Mouse (Mus musculus): Measurements from ENCODE around the gene Twf2.

Gene Twf2

DNA sequence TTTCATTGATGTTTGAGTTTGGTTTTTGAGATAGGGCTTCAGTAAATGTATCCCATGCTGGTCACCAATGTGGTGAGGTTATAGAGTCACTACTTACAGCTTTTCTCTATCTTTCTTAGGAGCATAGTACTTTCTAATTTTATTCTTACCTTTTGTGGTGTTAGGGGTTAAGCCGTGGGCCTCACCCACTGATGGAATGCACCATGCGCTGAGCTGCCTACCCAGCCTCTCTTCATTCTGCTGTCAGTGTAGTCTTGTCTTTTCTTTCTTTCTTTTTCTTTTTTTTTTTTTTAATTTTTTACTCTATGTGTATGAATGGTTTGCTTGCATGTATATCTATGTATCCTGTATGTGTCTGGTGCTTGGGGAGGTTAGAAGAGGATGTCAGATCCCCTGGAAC lies 23.5 kb upstream of the Twf2 start:
- DNase-seq (ENCODE audit: low spot score in 2 of 2) = no peak

DNA sequence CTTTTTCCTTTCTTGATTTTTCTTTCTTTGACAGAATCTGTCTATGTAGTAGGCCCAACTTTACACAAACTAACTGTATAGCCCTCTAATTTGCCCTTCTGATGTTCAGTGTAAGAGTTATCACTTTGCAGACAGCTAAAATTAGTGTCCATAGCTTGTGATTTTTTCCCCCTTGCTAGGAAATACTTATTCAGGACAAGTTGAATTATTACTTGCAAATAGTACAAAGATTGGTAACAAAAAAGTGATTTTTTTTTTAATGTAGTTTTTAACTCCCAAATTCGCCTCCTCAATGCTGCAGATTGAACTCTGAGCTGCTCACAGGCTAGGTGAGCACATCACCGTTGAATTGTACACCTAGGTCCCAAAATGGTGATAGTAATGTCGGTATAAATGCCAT lies 22.9 kb upstream of the Twf2 start:
- no peak for DNase-seq (ENCODE audit: low spot score in 2 of 2)

DNA sequence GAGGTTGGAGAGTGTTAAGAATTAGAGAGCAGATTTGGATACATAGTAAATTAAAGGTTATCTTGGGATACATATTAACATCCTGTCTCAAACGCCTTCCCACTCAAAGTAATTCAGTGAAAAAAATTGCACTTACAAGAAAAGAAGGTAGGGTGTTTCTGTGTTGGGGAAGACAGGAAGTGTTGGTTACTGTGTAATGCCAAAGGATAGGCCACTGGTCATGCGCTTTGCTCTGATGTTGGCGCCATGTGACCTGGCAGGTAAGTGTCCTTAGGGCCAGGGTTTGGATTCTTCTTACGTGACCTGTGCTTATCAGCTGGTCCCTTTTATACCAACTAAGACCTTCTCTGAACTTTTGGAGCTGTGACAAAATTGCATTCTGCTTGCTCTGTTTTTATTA lies 20.8 kb upstream of the Twf2 start:
- no peak for DNase-seq (ENCODE audit: low spot score in 2 of 2)

DNA sequence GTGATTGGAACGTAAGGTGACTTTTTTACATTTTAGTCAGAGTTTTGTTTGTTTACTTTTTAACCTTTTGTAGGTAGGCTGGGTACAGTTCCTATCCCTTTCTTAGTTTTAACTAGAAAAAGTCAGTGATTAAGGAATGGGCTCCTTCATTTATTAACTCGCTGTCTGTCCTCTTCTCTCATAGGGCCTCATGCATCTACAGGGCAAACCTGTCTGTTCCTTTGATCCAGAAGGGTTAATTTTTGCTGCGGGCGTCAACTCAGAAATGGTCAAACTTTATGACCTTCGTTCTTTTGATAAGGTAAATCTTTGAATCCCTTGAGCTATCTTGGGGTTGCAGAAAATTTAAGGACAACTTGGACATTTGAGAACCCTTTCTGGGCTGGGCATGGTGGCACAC lies 18.9 kb upstream of the Twf2 start:
- no peak for DNase-seq (ENCODE audit: low spot score in 2 of 2)

DNA sequence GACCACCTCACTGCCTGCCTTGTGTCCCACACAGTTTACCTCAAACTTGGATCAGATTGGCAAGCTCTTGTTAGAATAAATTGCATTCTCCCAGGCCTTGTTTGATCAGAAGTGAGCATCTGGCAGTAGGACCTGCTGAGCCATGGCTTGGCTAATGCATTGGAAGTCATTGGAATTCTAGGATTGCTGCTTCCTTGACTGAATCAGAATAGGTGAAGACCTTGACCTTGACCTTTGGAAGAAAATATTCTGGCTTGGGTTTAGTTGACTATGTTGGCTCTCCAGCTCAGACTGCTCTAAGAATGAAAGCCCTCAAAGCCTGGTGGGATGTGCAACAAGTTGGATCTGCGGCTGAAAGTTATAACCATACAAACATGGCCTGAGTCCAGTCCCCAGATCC lies 11.6 kb upstream of the Twf2 start:
- no peak for DNase-seq (ENCODE audit: low spot score in 2 of 2)

DNA sequence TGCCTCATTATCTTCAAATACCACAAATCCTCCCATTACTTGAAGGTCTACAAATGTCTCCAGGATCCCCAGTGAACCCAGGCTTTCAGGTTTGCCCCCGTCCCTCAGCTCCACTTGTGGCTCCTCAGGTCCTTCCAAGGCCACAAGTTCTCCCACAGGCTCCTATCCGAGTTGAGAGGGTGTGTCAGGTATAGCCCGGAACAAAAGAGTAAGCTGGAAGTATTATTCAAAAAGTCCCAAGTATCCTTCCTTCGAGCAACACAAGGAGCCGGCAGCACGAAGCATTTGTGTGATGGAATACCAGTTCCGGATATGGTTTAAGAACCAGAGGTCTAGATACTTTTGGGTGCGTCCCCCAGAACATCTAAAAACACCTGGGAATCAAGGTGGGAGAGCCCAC lies 10.9 kb upstream of the Twf2 start:
- DNase-seq (ENCODE audit: low spot score in 2 of 2) = no peak

DNA sequence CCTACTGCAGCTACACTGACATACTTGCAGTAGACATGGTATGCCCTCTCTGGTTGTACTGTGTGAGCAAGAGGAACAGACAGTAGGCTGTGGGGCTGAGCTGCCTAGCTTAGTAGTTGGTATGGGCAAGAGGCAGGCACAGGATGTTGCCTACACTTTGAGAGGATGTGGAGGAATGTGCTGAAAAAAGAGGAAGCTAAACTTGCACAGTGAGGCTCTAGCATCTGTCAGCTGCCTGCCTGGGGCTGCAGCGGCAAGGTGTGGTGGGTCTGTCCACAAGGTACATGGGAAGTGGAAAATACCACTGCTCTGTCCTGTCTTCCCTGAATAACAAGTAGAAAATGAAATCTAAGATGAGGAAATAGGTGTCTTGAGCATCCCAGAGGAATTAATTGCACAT lies 9.9 kb upstream of the Twf2 start:
- peak in 1 of 2 experiments; percentile 20 for DNase-seq (ENCODE audit: low spot score in 2 of 2)

DNA sequence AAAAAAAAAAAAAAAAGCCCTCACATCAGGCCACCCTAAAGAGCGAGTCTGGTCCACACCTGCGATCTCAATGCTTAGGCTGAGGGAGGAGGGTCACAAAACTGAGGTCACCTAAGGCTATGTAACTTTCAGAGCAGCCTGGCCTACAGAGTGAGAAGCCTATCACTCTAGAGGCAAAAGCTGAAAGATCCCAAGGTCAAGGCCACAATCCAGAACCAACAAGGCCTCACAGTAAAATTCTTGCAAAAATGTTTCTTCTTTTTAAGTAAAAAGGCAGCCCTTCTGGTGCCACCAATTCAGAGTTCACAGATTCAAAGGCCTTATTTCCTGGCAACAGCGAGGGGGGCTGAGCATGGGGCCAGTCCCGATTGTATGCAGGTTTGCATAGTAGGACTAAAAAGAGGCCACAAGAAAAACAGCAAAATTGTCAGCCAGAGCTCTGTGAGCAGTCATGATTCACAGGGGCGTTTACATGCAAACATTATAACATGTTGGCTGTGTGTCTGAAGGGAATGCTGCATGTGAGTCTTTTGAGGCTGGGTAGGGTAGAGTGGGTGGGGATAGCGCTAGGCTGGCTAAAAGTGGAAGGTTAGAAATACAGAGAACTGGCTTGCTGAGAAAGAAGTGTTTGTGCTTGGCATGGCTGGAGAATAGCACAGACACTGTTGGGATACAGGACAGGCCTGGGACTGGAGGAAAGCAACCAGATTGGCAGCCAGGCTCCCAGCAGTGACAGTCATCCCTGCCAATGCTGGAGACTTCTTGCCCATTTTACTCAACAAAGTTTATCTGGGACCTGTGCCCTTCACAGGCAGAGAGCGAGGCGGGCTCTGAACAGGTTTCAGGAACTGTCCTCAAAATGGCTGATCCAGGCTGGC lies 8.7 kb upstream of the Twf2 start:
- no peak for DNase-seq (ENCODE audit: low spot score in 2 of 2)

DNA sequence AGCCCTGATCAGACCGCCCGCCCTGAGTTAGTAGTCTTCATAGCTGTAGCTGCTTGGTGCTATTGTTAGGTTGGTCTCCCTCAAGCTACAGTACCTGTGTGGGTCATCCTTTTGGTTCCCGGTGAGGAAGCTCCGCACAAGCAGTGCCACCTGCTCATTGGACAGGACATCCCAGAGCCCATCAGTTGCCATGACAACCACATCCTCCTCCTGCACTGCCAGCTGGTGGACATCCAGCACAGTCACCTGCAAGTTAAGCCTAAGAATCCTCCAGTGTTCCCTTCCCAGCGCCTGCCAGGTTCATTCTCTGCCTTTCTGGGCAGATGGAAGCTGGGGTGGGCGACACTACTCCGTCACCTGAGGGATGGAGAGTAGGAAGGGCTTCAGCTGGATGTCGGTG lies 7.2 kb upstream of the Twf2 start:
- no peak for DNase-seq (ENCODE audit: low spot score in 2 of 2)

DNA sequence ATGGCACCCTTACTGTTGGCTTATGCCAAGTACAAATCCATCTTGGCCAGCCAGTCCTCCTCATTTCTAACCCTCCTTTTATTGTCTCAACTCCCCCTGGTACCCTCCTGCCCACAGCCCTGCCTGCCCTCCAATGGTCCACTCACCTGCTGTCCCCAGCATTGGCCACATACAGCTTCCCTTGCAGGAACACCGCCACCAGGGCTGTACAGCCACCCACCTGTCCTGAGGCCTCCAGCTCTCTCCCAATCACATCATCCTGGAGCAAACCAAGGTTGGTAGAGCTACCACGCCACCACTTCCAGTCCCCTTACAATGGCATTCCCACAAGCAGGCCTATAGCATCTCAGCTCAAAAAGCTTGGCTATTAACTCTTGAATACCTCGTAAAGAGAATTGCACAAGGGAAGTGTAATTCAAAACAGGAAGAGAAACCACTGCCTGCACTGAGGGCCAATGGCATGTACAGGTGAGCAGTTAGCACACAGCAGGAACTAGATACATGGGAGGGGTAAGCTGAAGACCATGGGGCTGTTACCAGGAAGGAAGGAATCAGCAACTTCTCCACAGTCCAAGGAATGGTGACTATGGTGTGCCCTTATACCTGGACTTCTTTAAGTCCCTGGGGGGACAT lies 5.7 kb upstream of the Twf2 start:
- no peak for DNase-seq (ENCODE audit: low spot score in 2 of 2)

DNA sequence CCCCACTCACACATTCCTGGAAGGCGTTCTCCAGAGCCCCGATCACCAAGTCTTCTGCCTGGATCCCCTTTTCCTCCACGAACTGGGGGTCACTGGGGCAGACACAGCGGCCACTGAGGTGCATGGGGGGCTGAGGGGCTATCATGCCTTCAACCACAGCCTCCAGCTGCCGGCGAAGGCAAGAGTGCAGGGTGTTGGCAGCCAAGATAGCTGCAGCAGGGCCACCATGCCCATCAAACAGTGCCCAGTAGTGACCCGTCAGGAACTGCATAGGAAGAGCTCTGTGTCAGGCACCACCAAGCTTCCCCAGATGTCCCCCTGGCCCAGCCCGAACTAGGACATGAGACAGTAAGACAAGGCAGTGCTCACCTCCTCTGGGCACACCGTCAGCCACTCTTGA lies 5.2 kb upstream of the Twf2 start:
- no peak for DNase-seq (ENCODE audit: low spot score in 2 of 2)

DNA sequence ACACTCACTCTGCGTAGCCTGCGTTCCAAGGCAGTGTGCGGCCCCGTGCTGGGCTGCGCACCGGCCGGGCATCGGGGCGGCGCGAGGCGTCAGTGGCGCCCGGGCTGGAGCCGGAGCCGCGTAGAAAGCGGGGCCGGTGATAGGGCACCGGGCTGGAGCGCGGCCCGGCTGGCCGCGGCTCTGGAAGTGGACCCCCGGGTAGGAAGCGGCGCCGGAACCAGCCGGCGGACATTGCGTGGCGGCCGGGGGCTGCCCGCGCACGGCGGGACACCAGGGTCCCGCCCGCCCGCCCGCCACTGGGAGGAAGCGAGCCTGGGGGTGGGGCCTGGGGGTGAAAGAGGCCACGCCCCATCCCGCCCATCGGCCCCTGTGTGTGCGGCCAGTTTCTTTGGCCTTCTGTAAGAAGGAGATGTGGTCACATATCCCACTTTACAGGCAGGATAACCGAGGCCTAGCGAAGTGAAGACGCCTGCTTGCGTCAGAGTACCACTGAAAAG lies 3.9 kb upstream of the Twf2 start:
- peak in 1 of 2 experiments; percentile 52 for DNase-seq (ENCODE audit: low spot score in 2 of 2)

DNA sequence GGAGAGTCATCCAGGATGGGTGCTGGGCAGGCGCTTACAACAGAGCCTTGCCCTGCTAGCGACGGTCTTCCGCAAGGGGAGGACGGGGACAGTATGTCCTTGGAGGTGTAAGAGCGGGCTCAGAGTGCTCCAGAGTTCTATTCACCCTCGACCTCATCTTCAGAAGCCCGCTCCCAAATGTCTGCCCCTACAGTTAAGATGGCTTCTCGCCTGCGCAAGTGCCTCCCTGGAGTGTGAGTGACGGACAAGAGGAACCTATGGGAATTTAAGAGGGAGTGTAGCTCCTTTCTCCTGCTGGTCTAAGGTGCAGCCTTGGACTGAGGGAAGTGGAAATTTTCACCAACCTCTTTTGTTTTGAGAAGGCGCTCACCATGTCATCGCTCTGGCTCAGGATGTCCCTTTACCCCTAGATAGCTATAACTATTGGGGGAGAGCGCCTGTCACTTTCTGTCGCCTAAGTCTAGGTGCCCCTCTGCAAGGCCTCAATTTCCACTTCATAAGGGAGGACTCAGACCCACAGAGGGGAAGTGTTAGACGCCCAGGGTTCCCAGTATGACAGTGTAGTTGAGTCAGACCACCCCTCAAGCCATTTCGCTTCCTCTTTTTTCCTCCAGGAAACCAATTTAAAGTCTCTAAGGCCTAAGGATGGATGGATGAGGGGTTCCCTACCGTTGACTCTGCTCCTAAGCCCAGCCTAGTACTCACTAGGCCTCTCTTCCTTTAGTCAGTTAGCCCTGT lies 3.2 kb upstream of the Twf2 start, which contains the start of gene Ppm1m:
Gene Ppm1m, minus strand, starts transcription at position 212 of the 738 bp plus-strand sequence.
- DNase-seq (ENCODE audit: low spot score in 2 of 2) = no peak

DNA sequence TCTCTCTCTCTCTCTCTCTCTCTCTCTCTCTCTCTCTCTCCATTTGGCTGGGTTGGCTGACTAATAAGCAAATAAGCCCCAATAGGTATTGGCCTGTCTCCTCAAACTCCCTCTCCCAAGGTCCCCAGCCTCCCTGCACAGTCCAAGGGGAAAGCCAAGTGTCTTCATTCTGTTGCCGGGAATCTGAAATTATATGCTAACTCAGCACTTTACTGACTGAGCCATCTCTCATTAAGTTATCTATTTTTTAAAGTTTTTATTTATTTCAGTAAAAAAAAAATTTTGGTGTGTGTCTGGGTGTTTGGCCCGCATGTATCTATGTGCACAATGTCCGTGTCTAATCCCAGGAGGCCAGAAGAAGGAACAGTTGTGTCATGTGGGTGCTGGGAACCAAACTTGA lies 1.0 kb upstream of the Twf2 start:
- DNase-seq (ENCODE audit: low spot score in 2 of 2) = no peak

DNA sequence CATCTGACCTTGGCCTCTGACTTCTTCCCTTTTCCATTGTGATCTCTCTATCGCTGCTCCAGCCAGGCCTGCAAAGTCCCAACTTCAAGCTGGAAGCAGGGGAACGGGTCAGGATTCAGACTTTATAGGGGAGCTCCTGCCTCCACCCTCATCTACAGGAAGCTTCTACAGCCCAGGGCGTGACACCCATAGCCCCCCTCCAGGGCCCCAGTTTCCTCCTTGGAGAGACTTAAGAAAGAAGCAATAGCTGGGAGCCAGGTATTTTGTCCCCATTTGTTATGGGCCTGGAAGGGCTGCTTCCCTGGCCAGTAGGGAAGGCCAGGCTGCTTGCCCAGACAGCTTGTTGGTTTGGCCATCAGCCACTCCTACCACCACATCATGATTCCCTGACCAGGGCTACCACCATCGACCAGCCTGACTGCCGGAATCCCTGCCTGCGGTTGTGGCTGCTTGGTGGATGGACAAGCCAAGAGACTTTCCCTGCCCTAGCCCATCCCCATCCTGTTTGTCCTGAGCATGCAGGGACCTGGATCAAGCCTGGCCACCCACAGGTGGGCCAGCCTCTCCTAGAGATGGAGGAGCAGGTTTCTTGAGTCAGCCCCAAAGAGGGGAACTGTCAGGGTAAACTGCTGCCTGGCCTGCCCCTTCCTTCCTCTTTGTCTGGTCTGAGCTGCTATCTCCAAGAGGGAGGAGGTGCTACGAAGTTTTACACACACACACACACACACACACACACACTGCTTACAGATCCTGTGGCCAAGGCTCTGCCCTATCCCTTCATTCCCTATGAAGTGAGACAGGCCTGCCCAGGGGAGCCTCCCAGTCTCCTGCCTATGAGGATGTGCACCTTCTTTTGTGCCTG lies 1.3 kb downstream of the Twf2 start:
- DNase-seq (ENCODE audit: low spot score in 2 of 2) = no peak

DNA sequence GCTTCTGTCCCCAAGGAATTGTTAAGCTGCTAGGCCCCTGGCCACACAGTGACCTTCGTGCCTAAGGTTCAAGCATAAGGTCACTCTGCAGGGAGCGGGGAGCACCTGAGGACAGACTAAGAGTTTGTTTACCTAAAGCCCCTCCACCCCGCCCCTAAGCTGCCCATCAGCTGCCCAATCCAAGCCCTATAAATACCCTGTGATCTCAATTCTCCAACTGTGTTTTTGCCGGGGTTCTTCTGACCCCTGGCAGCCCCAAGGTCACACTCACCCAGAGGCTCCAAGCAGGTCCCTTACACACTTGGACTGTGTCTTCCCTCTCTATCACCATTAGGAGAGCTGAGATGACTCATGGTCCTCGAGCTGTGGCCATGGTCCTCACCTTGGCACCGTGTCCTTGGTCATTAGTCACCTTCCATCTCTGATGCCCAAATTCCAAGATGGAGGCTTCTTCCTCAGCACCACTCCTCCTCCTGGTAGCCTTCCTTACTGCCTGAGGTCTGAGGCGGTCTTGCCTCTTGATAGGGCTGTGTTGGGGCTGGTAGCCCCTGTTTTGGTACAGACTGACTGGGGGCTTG lies 2.9 kb downstream of the Twf2 start:
- DNase-seq (ENCODE audit: low spot score in 2 of 2) = no peak

DNA sequence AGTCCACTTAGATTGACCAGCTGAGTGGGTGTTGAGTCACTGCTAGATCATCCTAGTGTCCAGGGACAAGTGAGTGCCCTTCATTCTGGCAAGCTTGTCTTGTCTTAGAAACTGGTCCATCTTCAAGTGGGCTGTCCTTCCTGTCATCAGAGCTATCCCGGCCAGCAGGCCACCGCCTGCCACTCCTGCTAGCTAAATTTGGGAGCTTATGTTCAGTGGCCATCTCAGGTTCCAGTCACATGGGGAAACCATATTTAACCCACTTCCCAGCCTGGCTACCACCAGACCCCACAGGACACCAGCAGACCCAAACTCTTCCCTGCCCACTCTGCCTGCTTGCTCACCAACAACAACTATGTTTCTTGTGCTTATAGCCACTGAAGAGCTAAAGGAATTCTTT lies 3.6 kb downstream of the Twf2 start:
- DNase-seq (ENCODE audit: low spot score in 2 of 2) = no peak

DNA sequence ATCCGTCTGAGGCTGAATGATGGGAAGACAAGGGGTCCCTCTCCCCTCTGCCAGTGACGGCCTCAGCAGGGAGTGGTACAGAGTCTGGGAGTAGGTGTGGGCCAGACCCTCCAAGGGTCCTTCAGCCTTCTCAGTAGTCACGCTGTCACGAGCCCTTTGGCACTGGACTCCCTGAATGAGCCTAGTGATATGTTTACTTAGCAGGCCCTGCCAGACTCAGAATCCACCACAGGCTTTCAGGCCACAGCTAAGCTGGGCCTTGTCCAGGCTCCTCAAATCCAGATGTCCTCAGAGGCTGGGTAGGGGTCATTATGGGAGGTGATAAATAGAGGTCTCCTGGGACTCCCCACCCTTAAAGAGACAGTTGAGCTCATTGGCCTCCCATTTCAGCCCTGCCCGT lies 5.3 kb downstream of the Twf2 start:
- DNase-seq (ENCODE audit: low spot score in 2 of 2) = no peak

DNA sequence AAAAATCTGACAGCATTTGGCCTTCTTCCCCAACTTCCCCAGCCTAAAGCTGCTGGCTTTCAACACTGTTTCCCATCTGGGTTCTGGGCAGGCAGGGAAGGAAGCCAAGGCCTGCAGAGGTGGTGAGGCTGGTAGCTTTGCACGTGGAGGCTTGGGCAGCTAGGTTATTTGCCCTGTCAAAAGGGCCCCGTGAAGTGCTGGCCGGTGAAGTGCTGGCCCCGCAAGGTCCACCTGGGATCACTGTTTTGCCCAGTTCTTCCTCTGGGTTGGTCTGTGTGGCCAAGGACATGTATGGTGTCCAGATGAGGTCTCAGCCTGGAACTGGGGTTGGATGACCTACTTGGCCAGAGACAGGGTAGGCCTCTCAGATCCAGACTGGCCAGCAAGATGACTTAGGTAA lies 7.0 kb downstream of the Twf2 start:
- DNase-seq (ENCODE audit: low spot score in 2 of 2) = no peak

DNA sequence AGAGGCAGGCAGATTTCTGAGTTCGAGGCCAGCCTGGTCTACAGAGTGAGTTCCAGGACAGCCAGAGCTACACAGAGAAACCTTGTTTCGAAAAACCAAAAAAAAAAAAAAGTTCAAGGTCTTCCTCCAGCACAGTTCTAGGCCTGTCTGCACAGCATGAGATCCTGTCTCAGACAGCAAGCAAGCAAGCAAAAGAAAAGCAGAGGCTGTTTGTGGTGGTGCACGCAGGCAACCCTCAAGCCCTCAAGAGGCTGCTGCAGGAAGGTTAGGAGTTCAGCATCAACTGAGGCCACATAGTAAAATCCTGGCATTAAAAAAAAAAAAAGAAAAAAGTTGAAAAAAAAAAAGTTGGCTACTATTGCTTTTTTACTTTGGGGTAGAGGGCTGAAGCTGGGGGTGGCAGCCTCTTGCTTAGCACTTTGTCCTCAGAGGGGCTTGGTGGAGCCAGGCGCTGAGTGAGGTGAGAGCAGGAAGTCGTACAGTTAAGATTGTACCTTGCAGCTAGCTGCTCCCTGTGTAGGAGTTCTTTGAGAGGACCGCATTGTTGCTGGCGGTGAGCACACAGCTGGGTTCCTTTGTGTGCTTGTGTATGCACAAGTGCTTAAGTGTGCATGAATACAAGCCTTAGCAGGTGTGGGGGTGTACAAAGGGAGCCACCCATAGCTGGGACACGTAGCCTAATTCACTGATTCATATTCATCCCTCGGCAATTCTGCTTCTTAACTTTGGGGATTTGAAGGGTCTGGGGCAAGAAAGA lies 8.1 kb downstream of the Twf2 start:
- DNase-seq (ENCODE audit: low spot score in 2 of 2) = no peak

Data from frontal cortex, postnatal 10 days (tissue).